Comparison of ENCODE assay signal across 8 mouse cellular contexts in the genomic region with DNA sequence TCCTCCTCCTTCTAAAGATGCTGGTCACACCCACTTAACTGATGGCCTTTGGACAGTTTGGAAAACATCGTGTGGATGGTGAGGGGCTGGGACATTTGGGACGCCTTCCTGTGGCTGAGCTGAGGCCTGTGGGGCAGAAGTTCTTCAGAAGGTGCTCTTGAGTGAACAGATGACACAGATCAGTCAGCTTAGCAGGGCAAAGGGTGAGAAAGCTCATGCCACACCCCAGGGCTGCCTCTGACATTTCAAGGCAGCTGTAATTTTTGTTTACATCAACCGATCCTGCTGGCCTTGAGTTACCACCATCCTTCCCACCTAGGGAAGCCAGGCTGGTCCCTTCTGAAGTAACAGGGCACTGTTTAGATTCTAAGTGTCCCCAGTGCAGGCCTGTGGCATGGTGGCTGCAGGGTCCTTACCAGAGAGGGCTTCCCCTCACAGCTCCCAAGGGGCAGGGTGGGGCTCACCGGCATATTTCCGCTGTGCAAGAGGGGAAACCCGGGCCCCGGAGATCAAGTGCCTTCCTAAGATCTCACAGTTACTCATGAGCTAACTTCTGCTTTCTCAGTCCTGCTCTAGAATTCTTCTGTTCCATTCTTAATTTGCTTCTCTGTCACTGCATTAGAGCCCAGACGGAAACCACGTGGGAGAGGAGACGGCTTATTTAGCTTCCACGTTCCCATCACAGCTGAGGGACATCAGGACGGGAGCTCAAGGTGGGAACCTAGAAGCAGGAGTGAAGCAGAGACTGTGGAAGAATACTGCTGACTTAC. TPM values are rescaled to one million over a fixed set of nuclear protein-coding genes. Genes with fewer than 3 reads are reported as not detected.
A peak's percentile ranks its signal among the peaks of the same experiment; 100 is the strongest.
DNase-seq lines count a peak whose midpoint lies in the region; ATAC-seq and TF ChIP-seq lines count a peak whose summit lies in the region.

No protein-coding gene starts in this region.

- no peak for TF ChIP-seq CTCF in spleen, adult 2 months (IDR thresholded peaks at IDR 0.05; ENCODE audit: extremely low read depth, insufficient read depth, insufficient read length, insufficient replicate concordance)

- H3K9me3 ChIP-seq in hindbrain, embryonic 10.5 days, result no peaks in the 10 kb centered on the region
- H3K9me3 ChIP-seq in hindbrain, embryonic 12.5 days (replicated peaks), result no peaks in the 10 kb centered on the region
- no peaks in the 10 kb centered on the region for H3K9me3 ChIP-seq in liver, embryonic 12.5 days (replicated peaks)
- no peaks in the 10 kb centered on the region for H3K9me3 ChIP-seq in forebrain, embryonic 15.5 days

- H3K4me1 ChIP-seq in hindbrain, embryonic 10.5 days (replicated peaks), result peaks cover 43% of the 10 kb centered on the region
- H3K4me1 ChIP-seq in hindbrain, embryonic 12.5 days, result peaks cover 25% of the 10 kb centered on the region
- H3K4me1 ChIP-seq in brown adipose tissue, adult 24 weeks (ENCODE audit: control insufficient read depth, insufficient read depth, insufficient read length, low read length), result no peaks in the 10 kb centered on the region; the same call in 1 of the 2 replicates
- peaks cover 61% of the 10 kb centered on the region for H3K4me1 ChIP-seq in liver, embryonic 12.5 days
- H3K4me1 ChIP-seq in spleen, adult 2 months (ENCODE audit: control insufficient read depth, insufficient read depth, insufficient read length), result peaks cover 36% of the 10 kb centered on the region; the same call in 1 of the 2 replicates
- H3K4me1 ChIP-seq in forebrain, embryonic 15.5 days, result peaks cover 37% of the 10 kb centered on the region

- no peaks in the 10 kb centered on the region for H3K27me3 ChIP-seq in hindbrain, embryonic 10.5 days (ENCODE audit: insufficient read depth, poor library complexity, severe bottlenecking)
- H3K27me3 ChIP-seq in hindbrain, embryonic 12.5 days, result no peaks in the 10 kb centered on the region
- H3K27me3 ChIP-seq in liver, embryonic 12.5 days (replicated peaks), result no peaks in the 10 kb centered on the region
- no peaks in the 10 kb centered on the region for H3K27me3 ChIP-seq in spleen, adult 2 months (ENCODE audit: control insufficient read depth, insufficient read depth, low read length)
- H3K27me3 ChIP-seq in forebrain, embryonic 15.5 days, result no peaks in the 10 kb centered on the region

- ATAC-seq in hindbrain, embryonic 12.5 days (ENCODE audit: low FRiP score), result no peak
- peak; percentile 70 for ATAC-seq in liver, embryonic 12.5 days
- ATAC-seq in forebrain, embryonic 15.5 days (replicated peaks), result no peak

- no peak overlapping the region for H3K4me3 ChIP-seq in hindbrain, embryonic 10.5 days
- no peak overlapping the region for H3K4me3 ChIP-seq in hindbrain, embryonic 12.5 days
- no peak overlapping the region for H3K4me3 ChIP-seq in brown adipose tissue, adult 24 weeks (ENCODE audit: insufficient read depth, low read depth, low read length)
- peak overlapping the region; percentile 11; the same call in 1 of the 2 replicates for H3K4me3 ChIP-seq in liver, embryonic 12.5 days
- H3K4me3 ChIP-seq in spleen, adult 2 months (ENCODE audit: extremely low read depth, insufficient read depth, insufficient read length), result peak overlapping the region; percentile 57
- no peak overlapping the region for H3K4me3 ChIP-seq in forebrain, embryonic 15.5 days

- no peak for DNase-seq in hindbrain, embryonic 10.5 days (ENCODE audit: low spot score)
- peak; percentile 95 to 97 for DNase-seq in spleen, adult 2 months (ENCODE audit: low read depth in 1 of 2, low spot score in 2 of 2)
- DNase-seq in left cerebral cortex, postnatal 36 days (ENCODE audit: low spot score in 2 of 2), result no peak
- DNase-seq in left cerebral cortex, postnatal 4 days, result no peak

- TF ChIP-seq POLR2A in spleen, adult 2 months (IDR thresholded peaks at IDR 0.05; ENCODE audit: low read depth, low read length), result peak; percentile 2; the same call in 1 of the 2 replicates

- H3K36me3 ChIP-seq in hindbrain, embryonic 10.5 days, result no peaks in the 10 kb centered on the region
- H3K36me3 ChIP-seq in hindbrain, embryonic 12.5 days, result no peaks in the 10 kb centered on the region
- no peaks in the 10 kb centered on the region for H3K36me3 ChIP-seq in liver, embryonic 12.5 days
- H3K36me3 ChIP-seq in spleen, adult 2 months (ENCODE audit: control insufficient read depth, insufficient read depth, low read length), result no peaks in the 10 kb centered on the region
- no peaks in the 10 kb centered on the region for H3K36me3 ChIP-seq in forebrain, embryonic 15.5 days

- no peak overlapping the region for H3K9ac ChIP-seq in hindbrain, embryonic 12.5 days
- H3K9ac ChIP-seq in liver, embryonic 12.5 days, result 0 out of 2 replicates have a peak overlapping the region, but pooled peaks have one; percentile 25
- H3K9ac ChIP-seq in forebrain, embryonic 15.5 days (replicated peaks), result no peak overlapping the region

- intact Hi-C loops in left cerebral cortex, postnatal 36 days (cut with DNase I), result loop anchor here (10.0 kb wide), 1 partner anchor 365 kb away; no protein-coding TSS in a partner anchor
- intact Hi-C loops in left cerebral cortex, postnatal 4 days (cut with DNase I), result loop anchor here (10.0 kb wide), 1 partner anchor 75 kb away; no protein-coding TSS in a partner anchor

- H3K4me2 ChIP-seq in hindbrain, embryonic 12.5 days (replicated peaks), result no peak overlapping the region
- H3K4me2 ChIP-seq in liver, embryonic 12.5 days, result peak overlapping the region; percentile 53
- no peak overlapping the region for H3K4me2 ChIP-seq in forebrain, embryonic 15.5 days (replicated peaks)

- WGBS in hindbrain, embryonic 10.5 days, result 80% methylated on average over 12 of the region's 12 CpGs
- 74% methylated on average over 12 of the region's 12 CpGs for WGBS in hindbrain, embryonic 12.5 days
- 16% methylated on average over 12 of the region's 12 CpGs for WGBS in liver, embryonic 12.5 days (ENCODE audit: insufficient replicate concordance)
- WGBS in spleen, adult 2 months, result 5% methylated on average over 12 of the region's 12 CpGs
- 80% methylated on average over 12 of the region's 12 CpGs for WGBS in forebrain, embryonic 15.5 days

- H3K27ac ChIP-seq in hindbrain, embryonic 10.5 days, result peak overlapping the region; percentile 20; the same call in 1 of the 2 replicates
- H3K27ac ChIP-seq in hindbrain, embryonic 12.5 days, result no peak overlapping the region
- 0 out of 2 replicates have a peak overlapping the region, but pooled peaks have one; percentile 39 for H3K27ac ChIP-seq in brown adipose tissue, adult 24 weeks (replicated peaks; ENCODE audit: low read depth, low read length)
- peak overlapping the region; percentile 76 for H3K27ac ChIP-seq in liver, embryonic 12.5 days
- H3K27ac ChIP-seq in spleen, adult 2 months (ENCODE audit: insufficient read depth, low read length), result peak overlapping the region; percentile 97
- no peak overlapping the region for H3K27ac ChIP-seq in forebrain, embryonic 15.5 days (replicated peaks)

RNA-seq across cellular contexts. Expression of a gene that starts 6.3 kb away (rescaled TPM):
- 11.0 and 13.9 TPM in 2 replicates for polyA plus RNA-seq in hindbrain, embryonic 10.5 days (2016; fragmentation: Nextera tagmentation; extraction: Ambion mirVana)
- 23.4 and 23.9 TPM in 2 replicates for polyA plus RNA-seq in hindbrain, embryonic 12.5 days (2016; fragmentation: Nextera tagmentation; extraction: Ambion mirVana)
- 4.7 and 5.1 TPM in 2 replicates for polyA plus RNA-seq in brown adipose tissue, adult 24 weeks (2012; ENCODE audit: insufficient read depth, insufficient read length, missing spikeins)
- polyA plus RNA-seq in liver, embryonic 12.5 days (2016; fragmentation: Nextera tagmentation; extraction: Ambion mirVana), result 5.6 and 6.2 TPM in 2 replicates
- polyA plus RNA-seq in spleen, adult 2 months (2012; rRNA removed), result 29.2 and 37.7 TPM in 2 replicates
- 10 to 100 TPM; 51.6 to 55.4 TPM for total RNA-seq in left cerebral cortex, postnatal 36 days (2021)
- total RNA-seq in left cerebral cortex, postnatal 4 days (2021), result 10 to 100 TPM; 37.0 to 41.8 TPM
- polyA plus RNA-seq in forebrain, embryonic 15.5 days (2015; fragmentation: Nextera tagmentation; extraction: Ambion mirVana), result 14.7 and 17.3 TPM in 2 replicates

RNA-seq across cellular contexts. Expression of a gene that starts 24.4 kb away (rescaled TPM):
- polyA plus RNA-seq in hindbrain, embryonic 10.5 days (2016; fragmentation: Nextera tagmentation; extraction: Ambion mirVana), result not detected in 2 replicates
- not detected in 2 replicates for polyA plus RNA-seq in hindbrain, embryonic 12.5 days (2016; fragmentation: Nextera tagmentation; extraction: Ambion mirVana)
- not detected in 2 replicates for polyA plus RNA-seq in brown adipose tissue, adult 24 weeks (2012; ENCODE audit: insufficient read depth, insufficient read length, missing spikeins)
- not detected in 2 replicates for polyA plus RNA-seq in liver, embryonic 12.5 days (2016; fragmentation: Nextera tagmentation; extraction: Ambion mirVana)
- not detected in 2 replicates for polyA plus RNA-seq in spleen, adult 2 months (2012; rRNA removed)
- total RNA-seq in left cerebral cortex, postnatal 36 days (2021), result not detected
- total RNA-seq in left cerebral cortex, postnatal 4 days (2021), result not detected
- polyA plus RNA-seq in forebrain, embryonic 15.5 days (2015; fragmentation: Nextera tagmentation; extraction: Ambion mirVana), result not detected in 2 replicates

Comparison
In these comparisons a context has a peak if more than half of its experiments do, and no peak if none do; other contexts are left out.
1. H3K27ac ChIP-seq: peak in hindbrain, embryonic 10.5 days (single experiment), brown adipose tissue, adult 24 weeks (single experiment), liver, embryonic 12.5 days (single experiment) and spleen, adult 2 months (single experiment); none in hindbrain, embryonic 12.5 days (single experiment) and forebrain, embryonic 15.5 days (single experiment).
2. DNase-seq: peak in spleen, adult 2 months (2 of 2); none in hindbrain, embryonic 10.5 days (single experiment), left cerebral cortex, postnatal 36 days (0 of 2) and left cerebral cortex, postnatal 4 days (single experiment).
3. H3K4me3 ChIP-seq: peak in liver, embryonic 12.5 days (single experiment) and spleen, adult 2 months (single experiment); none in hindbrain, embryonic 10.5 days (single experiment), hindbrain, embryonic 12.5 days (single experiment), brown adipose tissue, adult 24 weeks (single experiment) and forebrain, embryonic 15.5 days (single experiment).